Mouse (Mus musculus) G1E-ER4 (cell line): ENCODE data around the gene Abcb8. TPM values are rescaled to one million over a fixed set of nuclear protein-coding genes. Genes with fewer than 3 reads are reported as not detected.

ENCODE experiments used
- GATA1 ChIP-seq: IDR thresholded peaks from one replicate; pipeline ENCODE4 v1.8.0; 2012; ENCODE audit warnings: low read length, inconsistent platforms
- polyA plus RNA-seq: library from polyadenylated mRNA; stranded (reverse); fragments of >175 nt; gene quantifications from 2 replicates; pipeline ENCODE4 v1.2.3, GENCODE M21; 2012

Gene Abcb8
- polyA plus RNA-seq, 1 experiment, result 60.9 TPM

DNA sequence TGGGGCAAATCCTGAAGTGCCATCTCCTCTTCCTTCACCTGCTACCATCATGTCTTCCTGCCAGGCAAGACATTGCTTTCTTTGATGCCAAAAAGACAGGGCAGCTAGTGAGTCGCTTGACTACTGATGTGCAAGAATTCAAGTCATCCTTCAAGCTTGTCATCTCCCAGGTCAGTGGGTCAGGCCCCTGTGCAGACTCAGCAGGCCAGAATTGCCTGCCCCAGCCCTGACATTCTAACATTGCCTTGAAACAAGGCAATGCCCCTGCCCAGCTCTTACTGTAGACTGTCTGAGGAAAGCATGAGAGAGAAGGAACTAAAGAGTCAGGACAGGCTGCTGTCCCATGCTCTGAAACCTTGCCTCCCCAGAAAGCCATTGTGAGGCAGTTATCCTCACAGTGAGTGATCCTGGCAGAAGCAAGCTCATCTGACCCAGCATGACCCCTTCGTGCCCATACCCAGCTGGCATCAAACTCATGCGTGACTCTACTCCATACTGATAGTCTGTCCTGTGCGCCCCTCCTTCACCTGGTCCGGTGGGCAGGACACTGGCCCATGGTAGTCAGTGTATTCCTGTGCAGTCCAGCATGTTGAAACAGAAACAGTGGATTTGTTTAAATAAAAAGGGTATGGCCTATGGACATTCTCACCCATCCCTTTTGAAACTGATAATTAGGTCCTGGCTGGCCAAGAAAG is 7.6 kb downstream of the Abcb8 start:
- no peak for TF ChIP-seq GATA1

DNA sequence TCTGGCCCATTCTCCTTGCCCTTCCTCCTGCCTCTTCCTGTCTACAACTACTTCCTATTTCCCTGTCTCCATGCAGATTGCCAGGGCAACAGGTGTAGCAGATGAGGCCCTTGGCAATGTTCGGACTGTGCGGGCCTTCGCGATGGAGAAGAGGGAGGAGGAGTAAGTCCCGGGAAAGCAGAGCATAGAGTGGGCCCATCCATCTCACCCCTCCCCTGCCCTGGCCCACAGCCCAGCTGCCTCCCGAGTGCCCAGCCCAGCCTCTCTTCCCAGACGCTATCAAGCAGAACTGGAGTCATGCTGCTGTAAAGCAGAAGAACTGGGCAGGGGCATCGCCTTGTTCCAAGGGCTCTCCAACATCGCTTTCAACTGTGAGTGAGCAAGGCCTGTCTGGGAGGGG is 8.5 kb downstream of the Abcb8 start:
- no peak for TF ChIP-seq GATA1

DNA sequence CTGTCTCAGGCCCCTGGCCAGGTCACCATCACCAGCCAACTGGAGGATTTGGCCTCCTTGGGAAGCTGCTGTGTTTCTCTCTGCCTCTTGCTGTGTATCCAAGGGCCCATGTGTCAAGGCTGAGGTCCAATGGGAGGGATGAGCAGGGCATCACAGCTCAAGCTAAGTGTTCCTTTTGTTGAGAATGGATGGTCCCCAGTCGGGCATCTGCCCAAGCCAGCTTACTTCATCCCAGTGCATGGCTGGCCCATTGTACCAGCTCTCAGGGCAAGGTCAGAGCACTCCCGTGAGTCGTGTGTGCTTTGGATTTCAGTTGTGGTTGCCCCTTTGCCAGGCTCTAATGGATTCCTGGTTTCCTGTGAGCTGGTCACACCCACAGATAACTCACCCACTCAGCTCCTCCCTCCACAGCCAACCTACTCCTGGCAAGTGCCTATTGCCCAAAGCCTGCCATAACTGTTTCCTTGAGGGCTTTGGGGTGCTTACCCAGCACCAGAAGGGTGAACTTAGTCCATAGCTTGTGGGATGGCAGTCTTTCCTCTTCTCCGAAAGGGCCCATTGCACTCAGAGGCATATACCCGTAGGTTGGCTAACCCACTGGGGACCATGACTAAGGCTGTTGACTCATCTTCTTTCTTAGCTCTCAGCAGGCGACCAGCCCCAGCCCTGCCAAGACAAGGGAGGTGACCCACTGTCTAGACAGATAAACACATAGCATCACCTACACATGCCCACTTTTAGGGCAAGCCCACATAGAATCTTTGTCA is 11.3 kb downstream of the Abcb8 start:
- no peak for TF ChIP-seq GATA1

DNA sequence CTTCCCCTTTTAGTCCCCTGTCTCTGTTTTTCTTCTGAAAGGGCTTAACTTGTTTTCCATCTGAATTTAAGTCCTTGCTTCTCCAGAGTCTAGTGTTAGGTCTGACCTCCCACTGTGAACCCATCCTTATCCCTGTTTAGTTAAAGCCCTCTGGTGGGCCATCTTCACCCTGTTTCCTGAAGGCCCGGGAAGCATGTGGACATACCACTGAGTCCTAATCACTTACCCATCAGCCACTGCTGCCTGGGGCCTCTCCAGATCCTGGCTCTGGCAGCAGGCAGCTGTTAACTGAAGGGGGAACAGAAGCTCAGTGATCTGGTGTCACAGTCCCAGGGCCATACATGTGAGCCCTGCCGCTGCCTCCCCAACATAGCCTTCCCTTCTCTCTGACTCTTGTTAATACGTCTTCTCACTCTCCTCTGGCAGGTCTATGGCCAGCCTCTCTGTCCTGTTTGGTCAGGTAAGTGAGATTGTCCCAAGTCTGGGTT is 12.0 kb downstream of the Abcb8 start:
- TF ChIP-seq GATA1, result no peak

DNA sequence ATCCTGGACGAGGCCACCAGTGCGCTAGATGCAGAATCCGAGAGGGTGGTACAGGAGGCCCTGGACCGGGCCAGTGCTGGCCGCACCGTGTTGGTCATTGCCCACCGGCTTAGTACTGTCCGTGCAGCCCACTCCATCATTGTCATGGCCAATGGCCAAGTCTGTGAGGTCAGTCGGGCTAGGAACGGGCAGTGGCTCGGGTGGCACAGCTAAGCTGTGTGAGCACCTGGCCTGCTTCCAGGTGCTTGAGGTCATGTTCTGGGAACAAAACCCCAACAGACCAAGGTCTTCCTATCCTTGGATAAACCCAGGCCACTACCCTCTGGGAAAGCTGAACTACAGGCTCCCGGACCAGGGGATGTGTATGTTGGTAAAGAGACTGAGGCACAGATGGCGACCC is 15.2 kb downstream of the Abcb8 start:
- TF ChIP-seq GATA1, result no peak

DNA sequence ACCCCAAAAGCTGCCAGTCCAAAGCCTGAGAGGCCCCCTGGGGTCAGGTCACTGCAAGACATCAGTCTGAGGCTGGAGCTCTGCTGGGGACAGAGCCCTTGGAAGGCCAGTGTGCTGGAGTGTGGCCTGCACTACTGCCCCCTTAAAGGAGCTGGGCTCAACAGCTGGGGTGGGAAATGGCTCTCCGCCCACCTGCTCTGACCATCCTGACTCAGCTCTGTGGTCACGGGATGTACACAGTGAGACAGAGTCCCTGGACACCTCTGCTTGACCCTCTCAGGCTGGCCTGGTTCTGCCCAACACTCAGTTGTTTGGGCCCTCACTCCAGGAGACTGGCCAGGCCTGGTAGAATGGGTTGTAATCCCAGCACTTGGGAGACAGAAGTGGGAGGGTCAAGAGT is 16.0 kb downstream of the Abcb8 start:
- TF ChIP-seq GATA1, result no peak

DNA sequence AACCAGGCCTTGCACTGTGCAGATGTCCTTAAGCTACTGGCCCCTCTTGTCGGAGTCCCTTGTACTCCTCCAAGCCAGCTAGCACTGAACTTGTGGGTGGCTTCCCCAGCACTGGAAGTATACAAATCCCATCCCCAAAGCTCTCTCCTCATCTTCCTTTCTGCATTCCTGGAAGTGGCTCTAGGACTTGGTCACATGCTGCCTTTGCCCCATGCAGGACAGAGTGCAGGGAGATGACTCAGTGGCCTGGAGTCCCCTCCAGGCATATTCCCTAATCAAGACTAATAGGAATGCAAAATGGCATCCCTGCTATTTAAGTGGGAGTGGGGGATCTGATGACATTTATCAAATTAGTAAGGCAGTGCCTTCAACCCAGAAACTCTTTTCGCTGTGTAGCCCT is 18.6 kb downstream of the Abcb8 start:
- TF ChIP-seq GATA1, result no peak

DNA sequence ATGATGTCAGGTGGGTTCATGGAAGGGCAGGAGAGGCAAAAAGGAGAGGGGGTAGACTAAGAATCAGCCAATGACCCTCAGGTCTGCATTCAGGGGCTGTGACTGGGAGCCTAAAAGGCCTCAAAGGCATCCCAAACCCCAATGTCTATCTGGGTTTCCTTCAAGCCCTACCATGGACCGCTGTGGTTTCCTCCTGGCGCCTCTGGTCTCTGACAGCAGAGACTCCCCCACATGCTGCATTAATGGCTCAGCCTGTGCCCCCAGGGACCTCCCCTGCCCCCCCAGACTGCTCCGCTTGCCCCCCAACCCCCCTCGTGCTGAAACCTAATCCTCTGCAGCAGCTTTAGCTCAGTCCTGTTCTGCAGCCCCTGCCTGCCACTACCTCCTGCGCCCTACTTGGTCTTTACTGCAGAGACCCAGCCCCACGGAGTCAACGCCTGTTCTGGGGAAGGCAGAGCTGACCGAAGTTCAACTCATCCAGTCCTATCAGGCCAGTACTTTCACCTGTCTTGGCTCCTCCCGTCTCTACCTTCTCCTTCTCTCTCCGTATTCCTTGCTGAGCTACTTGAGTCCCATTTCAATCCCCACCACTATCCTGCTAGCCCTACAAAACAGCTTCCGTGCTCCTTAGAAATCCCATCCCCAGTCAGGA is 19.7 kb downstream of the Abcb8 start, which contains the start of gene Asic3:
Gene Asic3 (plus strand): TSS at position 351 of the 652 bp plus-strand sequence.
- TF ChIP-seq GATA1, result no peak

DNA sequence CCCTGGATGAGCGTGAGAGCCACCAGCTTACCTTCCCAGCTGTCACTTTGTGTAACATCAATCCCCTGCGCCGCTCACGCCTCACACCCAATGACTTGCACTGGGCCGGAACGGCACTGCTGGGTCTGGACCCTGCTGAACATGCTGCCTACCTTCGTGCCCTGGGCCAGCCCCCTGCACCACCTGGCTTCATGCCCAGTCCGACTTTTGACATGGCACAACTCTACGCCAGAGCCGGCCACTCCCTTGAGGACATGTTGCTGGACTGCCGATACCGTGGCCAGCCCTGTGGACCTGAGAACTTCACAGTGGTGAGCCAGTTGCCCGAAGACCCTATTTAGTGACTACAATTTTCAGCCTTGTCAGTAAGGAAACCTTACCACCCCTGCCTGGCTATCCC is 20.5 kb downstream of the Abcb8 start:
- no peak for TF ChIP-seq GATA1

DNA sequence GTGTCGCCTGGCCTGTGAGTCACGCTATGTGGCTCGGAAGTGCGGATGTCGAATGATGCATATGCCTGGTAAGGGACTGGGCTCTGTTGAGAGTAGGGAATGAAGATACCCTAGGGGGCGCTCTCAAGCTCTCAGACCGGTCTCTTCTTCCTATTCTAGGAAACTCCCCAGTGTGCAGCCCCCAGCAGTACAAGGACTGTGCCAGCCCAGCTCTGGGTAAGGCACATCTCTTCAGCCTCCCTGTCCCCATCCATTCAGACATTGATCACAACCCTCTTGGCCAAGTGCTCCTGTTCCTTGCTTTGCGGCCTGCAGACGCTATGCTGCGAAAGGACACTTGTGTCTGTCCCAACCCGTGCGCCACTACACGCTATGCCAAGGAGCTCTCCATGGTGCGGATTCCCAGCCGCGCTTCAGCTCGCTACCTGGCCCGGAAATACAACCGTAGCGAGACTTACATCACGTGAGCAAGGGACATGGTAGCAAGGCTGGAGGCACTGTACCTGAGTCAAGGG is 22.8 kb downstream of the Abcb8 start:
- no peak for TF ChIP-seq GATA1

DNA sequence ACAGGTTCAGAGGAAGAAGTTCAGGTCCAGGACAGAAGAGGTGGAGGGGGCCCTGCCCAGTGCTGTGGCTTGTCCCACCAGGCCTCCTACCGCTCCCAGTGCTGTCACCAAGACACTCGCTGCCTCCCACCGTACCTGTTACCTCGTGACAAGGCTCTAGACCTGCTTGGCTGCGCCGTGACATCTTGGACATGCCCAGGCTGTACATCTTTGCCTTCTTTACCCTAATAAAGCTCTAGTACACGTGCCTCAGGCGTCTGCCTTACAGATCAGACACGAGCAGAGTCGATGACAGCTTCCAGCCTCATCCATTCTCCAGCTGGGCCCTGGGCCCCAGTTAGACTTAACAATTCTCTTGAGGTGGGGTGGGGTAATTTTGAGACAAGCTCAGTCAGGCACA is 24.1 kb downstream of the Abcb8 start:
- TF ChIP-seq GATA1, result no peak

DNA sequence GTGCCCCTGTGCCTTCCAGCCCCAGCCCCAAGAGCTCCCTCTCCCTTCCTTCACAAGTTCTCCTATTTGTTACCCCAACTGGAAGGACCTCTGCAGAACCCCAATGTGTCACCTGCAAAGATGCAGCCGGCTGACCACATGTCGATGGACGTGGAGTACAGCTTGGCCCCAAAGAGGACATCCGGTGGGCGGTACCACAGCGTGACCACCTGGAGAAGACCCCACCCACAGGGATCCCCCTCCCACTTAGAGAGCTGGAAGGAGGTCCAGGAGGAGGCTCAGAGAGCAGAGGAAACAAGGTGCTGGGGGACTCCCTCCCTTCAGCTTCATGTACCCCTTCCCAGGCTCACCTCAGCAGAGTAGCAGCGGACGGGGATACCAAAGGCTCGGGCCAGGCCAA is 26.9 kb downstream of the Abcb8 start:
- TF ChIP-seq GATA1, result no peak

DNA sequence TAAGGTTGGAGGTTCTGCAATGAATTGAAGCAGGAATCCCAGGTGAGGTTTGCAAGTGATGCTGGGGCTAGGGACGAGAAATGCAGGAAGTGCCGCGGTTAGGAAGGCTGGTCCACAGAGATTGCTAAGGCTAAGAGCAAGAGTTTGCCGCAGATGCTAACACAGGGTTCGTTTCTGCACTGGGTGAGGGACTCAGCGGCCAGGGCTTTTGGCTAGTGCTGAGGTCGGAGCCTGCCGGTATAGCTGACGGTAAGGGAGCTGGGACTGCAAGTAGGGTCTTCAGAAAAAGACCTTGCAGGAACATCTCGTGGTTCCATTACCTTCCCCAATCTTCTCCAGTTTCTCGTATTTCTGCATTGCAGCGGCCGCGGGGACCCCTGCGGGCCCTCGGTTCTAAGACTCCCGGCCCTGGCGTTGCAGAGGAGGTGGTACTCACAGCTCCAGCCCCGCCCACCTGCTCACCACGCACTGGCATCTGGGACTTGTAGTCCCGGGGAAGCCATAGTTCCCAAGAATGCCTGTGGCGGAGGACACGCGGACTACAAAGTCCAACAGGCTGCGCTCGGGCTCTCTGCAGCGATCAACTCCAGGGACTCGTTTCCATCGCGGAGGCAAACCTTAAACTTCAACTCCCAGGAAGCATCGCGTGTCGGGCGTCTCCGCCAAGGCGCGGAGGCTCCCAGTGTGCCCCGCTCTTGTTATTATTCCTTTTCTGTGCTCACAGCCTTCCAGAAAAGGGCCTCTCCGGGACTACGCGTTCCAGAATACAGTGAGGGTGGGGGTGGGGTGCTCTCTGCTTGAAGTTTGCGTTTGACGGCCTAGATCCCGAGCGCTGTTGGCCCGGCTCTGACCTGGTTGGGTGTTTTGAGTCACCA is 29.9 kb downstream of the Abcb8 start, which contains the start of the genes Cdk5 and Slc4a2:
Gene Cdk5 (minus strand): TSS at position 402 of the 875 bp plus-strand sequence.
Gene Slc4a2 (plus strand): TSS at position 709 of the 875 bp plus-strand sequence.
- no peak for TF ChIP-seq GATA1

DNA sequence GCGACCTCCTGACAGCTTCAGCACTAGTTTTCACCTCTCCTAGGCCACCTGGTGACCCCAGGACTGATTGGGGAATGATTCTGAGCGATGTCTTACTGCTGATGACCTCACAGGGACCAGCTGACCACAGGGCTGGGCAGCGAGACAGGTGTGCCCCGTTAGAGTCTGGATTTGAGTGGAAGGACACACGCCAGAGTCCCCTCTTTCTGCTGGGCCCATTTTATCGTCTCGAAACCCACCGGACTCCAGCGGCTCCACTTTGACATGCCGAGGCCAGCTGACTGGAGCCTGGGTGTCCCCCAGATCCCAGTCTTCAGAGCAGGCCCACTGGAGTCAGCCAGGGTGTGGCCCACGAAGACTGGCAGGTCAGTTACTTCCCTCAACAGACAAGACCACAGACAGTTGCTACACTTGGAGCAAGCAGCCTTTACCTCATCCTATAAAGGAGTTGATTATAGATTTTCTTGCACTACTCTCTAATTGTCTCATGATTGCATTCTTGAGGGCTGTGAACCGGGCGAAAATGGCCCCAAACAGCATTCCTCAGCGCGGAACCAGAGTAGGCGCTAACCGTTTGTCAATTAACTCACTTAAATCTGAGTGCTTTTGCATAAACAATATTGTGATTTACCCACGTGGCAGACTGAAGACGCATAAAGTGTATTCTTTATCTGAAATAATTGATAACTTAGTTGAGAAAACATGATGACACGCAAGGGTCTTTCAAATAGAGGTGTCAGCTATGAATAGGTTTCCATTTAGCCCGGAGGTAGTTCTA is 30.7 kb downstream of the Abcb8 start:
- TF ChIP-seq GATA1, result no peak
